Mouse (Mus musculus) brain, embryonic 14.5 days (tissue): ENCODE measurements around the gene Hist1h3c. TPM values are rescaled to one million over a fixed set of nuclear protein-coding genes. Genes with fewer than 3 reads are reported as not detected.
A peak's percentile ranks its signal among the peaks of the same experiment; 100 is the strongest.

Experiments
- DNase-seq: peaks from one replicate; pipeline ENCODE4 v3.0.0-alpha.2; 2011; ENCODE audit warnings: low read depth
- CTCF ChIP-seq: fragments of 200-500 bp; IDR thresholded peaks from 2 replicates; pipeline ENCODE4 v1.5.1; 2012; ENCODE audit warnings: inconsistent platforms, mild to moderate bottlenecking, moderate library complexity, borderline replicate concordance; ENCODE audit not compliant: insufficient read depth, insufficient read length; ENCODE audit errors: extremely low read depth
- POLR2A ChIP-seq: fragments of 200-500 bp; IDR thresholded peaks from 2 replicates; pipeline ENCODE4 v1.6.1; 2012; ENCODE audit warnings: mild to moderate bottlenecking, inconsistent platforms, borderline replicate concordance; ENCODE audit not compliant: poor library complexity, insufficient read depth, insufficient read length, severe bottlenecking; ENCODE audit errors: extremely low read depth
- polyA plus RNA-seq: library from polyadenylated mRNA; depleted of rRNA; stranded (reverse); fragments of >200 nt; gene quantifications from 2 replicates; pipeline ENCODE4 v1.2.3, GENCODE M21; 2012

The Hist1h3c gene
- polyA plus RNA-seq, 1 experiment = 30.4 TPM

- TF ChIP-seq POLR2A (no peak), CTCF (no peak)
- peak; percentile 28 for DNase-seq
These were observed 701 bp downstream of the Hist1h3c start for GRCm38 (mm10) chr13:23744421-23745380.

GRCm38 (mm10) chr13:23743963-23744362 is 1.4 kb downstream of the Hist1h3c start:
- TF ChIP-seq CTCF = no peak
- no peak for TF ChIP-seq POLR2A

GRCm38 (mm10) chr13:23743215-23743614 is 2.2 kb downstream of the Hist1h3c start:
- no peak for DNase-seq
- TF ChIP-seq CTCF (no peak), POLR2A (no peak)

More at GRCm38 (mm10) chr13:23743963-23744362, 1.4 kb downstream of the Hist1h3c start:
- DNase-seq = no peak

GRCm38 (mm10) chr13:23742007-23742406 is 3.4 kb downstream of the Hist1h3c start:
- DNase-seq = no peak
- TF ChIP-seq CTCF = no peak
- TF ChIP-seq POLR2A = no peak

GRCm38 (mm10) chr13:23740910-23741309 is 4.5 kb downstream of the Hist1h3c start:
- TF ChIP-seq POLR2A (no peak), CTCF (no peak)

GRCm38 (mm10) chr13:23740256-23740840 is 5.1 kb downstream of the Hist1h3c start:
- DNase-seq = no peak
- TF ChIP-seq CTCF = no peak
- TF ChIP-seq POLR2A = no peak

More at GRCm38 (mm10) chr13:23740910-23741309, 4.5 kb downstream of the Hist1h3c start:
- DNase-seq = no peak

GRCm38 (mm10) chr13:23739922-23740252 is 5.5 kb downstream of the Hist1h3c start:
- DNase-seq = no peak

GRCm38 (mm10) chr13:23739069-23739921 is 6.1 kb downstream of the Hist1h3c start:
- DNase-seq = peak; percentile 98
- TF ChIP-seq POLR2A = peak; percentile 67; the same call in 1 of the 2 replicates
- TF ChIP-seq CTCF = no peak

More at GRCm38 (mm10) chr13:23739922-23740252, 5.5 kb downstream of the Hist1h3c start:
- no peak for TF ChIP-seq POLR2A
- TF ChIP-seq CTCF = no peak

GRCm38 (mm10) chr13:23738677-23739068 is 6.7 kb downstream of the Hist1h3c start, which contains the start of gene Hist1h1c:
Gene Hist1h1c (plus strand): TSS chr13:23738808.
- DNase-seq = peak; percentile 97
- TF ChIP-seq POLR2A (peak; percentile 83; the same call in 1 of the 2 replicates), CTCF (no peak)

GRCm38 (mm10) chr13:23738041-23738440 is 7.4 kb downstream of the Hist1h3c start:
- DNase-seq = no peak
- no peak for TF ChIP-seq CTCF
- no peak for TF ChIP-seq POLR2A

- DNase-seq = no peak
- TF ChIP-seq POLR2A (no peak), CTCF (no peak)
These were observed 8.3 kb downstream of the Hist1h3c start for GRCm38 (mm10) chr13:23737091-23737490.

GRCm38 (mm10) chr13:23732156-23732804 is 13.1 kb downstream of the Hist1h3c start:
- TF ChIP-seq POLR2A = no peak
- peak; percentile 75; the same call in 1 of the 2 replicates for TF ChIP-seq CTCF
- peak; percentile 77 for DNase-seq

- DNase-seq = no peak
- TF ChIP-seq POLR2A (no peak), CTCF (no peak)
These were observed 14.9 kb downstream of the Hist1h3c start for GRCm38 (mm10) chr13:23730479-23730878.

- no peak for TF ChIP-seq POLR2A
- TF ChIP-seq CTCF = no peak
- no peak for DNase-seq
These were observed 15.7 kb downstream of the Hist1h3c start for GRCm38 (mm10) chr13:23729706-23730105.
